Mouse (Mus musculus): ENCODE results near the gene Gm10130.
"Not testable (repeated sequence)": the region's sequence is repeated elsewhere in the genome, so short reads cannot be mapped to it uniquely, and the experiment has no call there.

The Gm10130 gene

GRCm38 (mm10) chr2:150323402-150323801 lies at the start of gene Gm10130:
Gm10130 (plus strand) TSS chr2:150323702.
- DNase-seq, result no peak

- DNase-seq, result no peak
These were observed 29.8 kb upstream of the Gm10130 start for GRCm38 (mm10) chr2:150293669-150294068.

GRCm38 (mm10) chr2:150299096-150299495 lies 24.4 kb upstream of the Gm10130 start:
- DNase-seq, result no peak

GRCm38 (mm10) chr2:150307183-150307773 lies 16.2 kb upstream of the Gm10130 start:
- DNase-seq, result peak; percentile 10

GRCm38 (mm10) chr2:150310952-150311884 lies 12.3 kb upstream of the Gm10130 start:
- peak; percentile 85 for DNase-seq

GRCm38 (mm10) chr2:150316140-150316539 lies 7.4 kb upstream of the Gm10130 start:
- no peak for DNase-seq

GRCm38 (mm10) chr2:150318973-150319372 lies 4.5 kb upstream of the Gm10130 start:
- no peak for DNase-seq

GRCm38 (mm10) chr2:150357136-150357535 lies 33.6 kb downstream of the Gm10130 start:
- DNase-seq, result not testable (repeated sequence)

GRCm38 (mm10) chr2:150362113-150362877 lies 38.8 kb downstream of the Gm10130 start, which contains the start of gene 3300002I08Rik:
3300002I08Rik (minus strand) TSS chr2:150362765.
- peak; percentile 81 for DNase-seq

- no peak for DNase-seq
These were observed 39.4 kb downstream of the Gm10130 start for GRCm38 (mm10) chr2:150362878-150363229.

- not testable (repeated sequence) for DNase-seq
These were observed 62.1 kb downstream of the Gm10130 start for GRCm38 (mm10) chr2:150385553-150386106.

- no peak for DNase-seq
These were observed 66.7 kb downstream of the Gm10130 start for GRCm38 (mm10) chr2:150390198-150390597.

- DNase-seq, result not testable (repeated sequence)
These were observed 88.6 kb downstream of the Gm10130 start for GRCm38 (mm10) chr2:150412146-150412545.

All from thymus, postnatal 4 days (tissue).